Mouse (Mus musculus) C2C12 (cell line): Measurements from ENCODE around the gene Cxcr4.

Experiments used
- CEBPB ChIP-seq: IDR thresholded peaks from one replicate; pipeline ENCODE4 v1.6.1; 2011; ENCODE audit warnings: low read depth, mild to moderate bottlenecking, control low read depth, moderate library complexity
- CTCF ChIP-seq: IDR thresholded peaks from one replicate; pipeline ENCODE4 v1.5.1; 2011; ENCODE audit not compliant: control insufficient read depth, insufficient read depth, insufficient read length
- FOSL1 ChIP-seq: IDR thresholded peaks from one replicate; pipeline ENCODE4 v1.8.0; 2011; ENCODE audit warnings: mild to moderate bottlenecking, low read length; ENCODE audit not compliant: poor library complexity, insufficient read depth, severe bottlenecking
- MAX ChIP-seq: IDR thresholded peaks from one replicate; pipeline ENCODE4 v1.6.1; 2011; ENCODE audit warnings: mild to moderate bottlenecking, control low read depth
- MYOD1 ChIP-seq: IDR thresholded peaks from one replicate; pipeline ENCODE4 v1.6.1; 2011; ENCODE audit warnings: low read depth; ENCODE audit not compliant: control insufficient read depth, insufficient read length
- MYOG ChIP-seq: IDR thresholded peaks from one replicate; pipeline ENCODE4 v1.6.1; 2011; ENCODE audit not compliant: control insufficient read depth, insufficient read length; ENCODE audit errors: extremely low read depth
- USF1 ChIP-seq: IDR thresholded peaks from one replicate; pipeline ENCODE4 v1.6.1; 2011; ENCODE audit warnings: low read depth, mild to moderate bottlenecking, control low read depth, moderate library complexity

DNA sequence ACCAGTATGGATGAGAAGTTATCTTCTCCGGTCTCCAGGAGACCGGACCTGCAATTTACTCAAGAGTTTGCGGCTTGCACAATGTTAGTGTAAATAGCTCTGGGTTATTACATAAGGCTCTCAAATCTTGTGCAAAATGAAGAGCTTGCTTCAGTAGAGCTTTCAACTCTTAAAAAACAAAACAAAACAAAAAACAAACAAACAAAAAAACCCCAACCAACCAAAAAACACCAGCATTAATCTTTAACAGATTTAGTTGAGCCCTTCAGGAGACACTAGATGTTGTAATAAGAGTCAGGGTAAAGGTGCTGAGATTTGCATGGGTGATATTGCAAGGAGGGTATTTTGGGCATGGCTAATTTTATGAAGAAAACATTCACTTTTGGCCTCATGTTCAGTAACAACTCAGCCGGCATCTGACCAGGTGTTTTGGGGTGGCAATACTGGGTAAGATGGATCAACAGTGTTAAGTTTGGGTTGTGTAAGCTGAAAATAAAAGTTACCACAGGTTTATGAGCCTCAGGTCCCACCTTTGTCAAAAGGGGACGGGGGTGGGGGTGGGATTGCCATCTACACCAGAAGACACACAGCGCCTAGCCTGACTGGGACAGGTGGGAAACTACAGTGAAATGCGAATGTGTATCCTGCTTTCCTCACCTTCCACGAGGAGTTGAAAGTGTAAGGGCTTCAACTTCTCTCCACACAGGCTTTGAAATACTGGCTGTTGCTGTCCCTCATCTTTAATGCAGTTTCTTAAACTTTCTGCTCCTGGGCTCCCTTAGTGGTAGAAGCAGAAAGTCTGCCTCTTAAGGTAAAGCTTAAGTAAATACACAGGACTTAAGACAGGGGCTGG, 4.9 kb downstream of the Cxcr4 start:
- TF ChIP-seq CTCF (no peak), USF1 (no peak), MYOD1 (no peak), MAX (no peak), CEBPB (no peak), MYOG (no peak), FOSL1 (no peak)
